Mouse (Mus musculus): ENCODE results near the gene Dnajb8. TPM values are rescaled to one million over a fixed set of nuclear protein-coding genes. Genes with fewer than 3 reads are reported as not detected.

Dnajb8 gene
- total RNA-seq, 1 experiment from 2014 or later: 1.4 TPM

DNA sequence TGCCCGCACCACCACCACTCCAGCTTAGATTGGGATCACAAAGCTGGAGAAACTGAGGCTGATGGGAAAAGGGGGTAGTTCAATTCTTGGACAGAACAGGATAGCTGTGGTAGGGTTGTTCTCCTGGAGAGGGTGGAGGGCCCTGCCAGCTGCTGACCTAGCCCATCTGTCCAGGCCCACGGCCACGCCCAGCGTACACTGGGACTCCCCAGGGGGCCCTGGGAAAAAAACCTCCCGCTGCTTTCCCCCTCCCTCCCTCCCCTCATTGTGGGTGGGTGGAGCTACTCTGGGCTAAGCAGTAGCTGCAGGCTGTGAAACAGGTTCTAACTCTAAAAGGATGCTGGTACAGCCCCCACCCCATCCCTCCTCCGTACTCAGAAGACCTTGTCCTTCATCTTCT lies 6.3 kb upstream of the Dnajb8 start:
- ATAC-seq (replicated peaks; ENCODE audit: insufficient number of reproducible peaks, low FRiP score, low TSS enrichment, poor library complexity, severe bottlenecking): no peak

DNA sequence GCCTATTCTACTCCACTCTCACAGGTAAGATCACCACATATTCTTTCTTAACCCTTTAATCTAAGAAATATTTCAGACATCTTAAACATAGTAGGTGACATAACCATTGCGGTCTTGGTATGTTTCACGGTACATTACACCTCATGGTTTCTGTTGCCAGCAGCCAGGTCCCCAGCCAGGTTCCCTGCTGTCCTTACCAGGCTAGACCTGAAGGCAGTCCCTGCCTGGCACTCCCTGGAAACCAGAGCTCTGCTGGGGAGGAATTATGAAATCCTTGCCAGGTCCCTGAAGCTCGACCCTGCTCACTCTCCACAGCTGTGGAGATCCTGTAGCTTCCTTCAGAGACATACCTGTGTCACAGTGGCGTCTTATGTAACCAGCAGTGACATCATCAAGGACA lies 5.9 kb upstream of the Dnajb8 start:
- no peak for ATAC-seq (replicated peaks; ENCODE audit: insufficient number of reproducible peaks, low FRiP score, low TSS enrichment, poor library complexity, severe bottlenecking)

DNA sequence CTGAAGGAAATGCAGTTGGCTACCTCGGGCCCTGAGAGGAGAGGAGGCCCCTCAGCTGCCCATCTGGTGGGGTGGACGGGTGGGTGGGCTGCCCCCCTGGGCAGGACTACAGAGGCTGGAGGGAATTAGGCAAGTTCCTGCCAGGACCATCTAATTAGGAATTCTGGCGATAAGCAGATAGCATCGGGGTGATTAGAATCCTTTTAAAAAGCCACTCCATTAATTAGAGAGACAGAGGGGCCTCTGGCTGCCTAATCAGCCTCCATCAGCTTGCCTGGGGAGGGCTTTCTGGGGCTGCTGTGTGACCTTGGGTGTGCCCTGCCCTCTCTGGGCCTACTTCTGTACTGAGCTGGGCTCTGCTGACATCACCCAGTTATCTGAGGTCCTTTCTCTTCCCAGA lies 3.0 kb upstream of the Dnajb8 start:
- ATAC-seq (replicated peaks; ENCODE audit: insufficient number of reproducible peaks, low FRiP score, low TSS enrichment, poor library complexity, severe bottlenecking): no peak

DNA sequence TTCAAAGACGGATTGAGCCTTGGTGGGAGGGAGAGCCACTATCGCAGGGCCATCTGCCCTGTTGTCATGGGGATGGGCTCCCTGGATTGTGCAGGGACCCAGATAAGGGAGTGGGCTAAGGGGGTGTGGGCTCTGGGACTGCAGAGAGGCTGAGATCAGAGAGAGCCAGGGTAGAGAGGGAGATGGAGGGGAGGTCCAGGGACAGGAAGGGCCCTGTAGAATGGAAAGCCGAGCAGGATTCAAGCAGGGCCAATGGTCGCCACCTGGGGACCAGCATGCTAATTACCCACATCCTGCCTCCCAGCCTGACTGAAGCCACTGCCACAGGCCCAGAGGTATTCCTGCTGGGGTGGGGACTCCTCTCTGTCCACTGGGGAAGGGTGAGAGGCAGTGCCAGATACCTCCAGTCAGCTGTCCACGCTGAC lies 4.5 kb downstream of the Dnajb8 start:
- no peak for ATAC-seq (replicated peaks; ENCODE audit: insufficient number of reproducible peaks, low FRiP score, low TSS enrichment, poor library complexity, severe bottlenecking)

DNA sequence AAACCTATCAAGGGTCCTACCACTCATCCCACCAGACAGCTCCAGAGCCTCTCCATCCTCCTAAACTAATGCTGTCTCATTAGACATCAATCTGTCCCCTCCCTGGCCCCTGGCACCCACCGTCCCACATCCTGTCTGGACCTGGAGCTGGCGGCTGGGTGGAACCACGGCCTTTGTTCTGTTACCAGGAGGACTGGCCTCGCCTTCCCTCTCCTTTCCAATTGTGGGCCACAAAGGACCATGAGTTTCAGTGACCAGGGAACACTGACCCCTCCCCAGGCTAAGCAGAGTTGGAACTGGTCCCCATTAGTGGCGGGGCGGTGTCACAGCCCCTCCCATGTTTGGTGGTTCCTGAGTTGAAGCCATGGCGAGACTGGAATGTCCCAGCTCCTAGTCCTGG lies 5.5 kb downstream of the Dnajb8 start:
- ATAC-seq (replicated peaks; ENCODE audit: insufficient number of reproducible peaks, low FRiP score, low TSS enrichment, poor library complexity, severe bottlenecking): no peak

DNA sequence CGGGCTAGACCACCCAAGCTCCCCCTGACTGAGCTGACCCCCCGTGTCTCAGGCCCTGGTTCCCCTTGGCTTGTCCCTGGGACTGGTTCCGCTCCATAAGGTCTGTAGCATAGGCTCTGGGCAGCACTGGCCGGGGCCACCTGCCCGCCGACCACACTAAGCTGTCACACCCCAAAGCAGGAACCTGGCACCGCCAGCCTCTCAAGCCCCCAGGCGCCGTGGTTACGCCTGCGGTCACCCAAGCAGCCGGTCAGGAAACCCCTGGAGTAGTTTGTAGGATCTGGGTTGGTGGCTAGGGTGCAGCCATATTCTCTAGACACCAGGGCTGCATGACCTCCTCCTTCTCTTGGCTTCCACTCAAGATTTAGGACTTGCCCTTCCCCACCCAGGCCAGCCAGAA lies 7.2 kb downstream of the Dnajb8 start:
- no peak for ATAC-seq (replicated peaks; ENCODE audit: insufficient number of reproducible peaks, low FRiP score, low TSS enrichment, poor library complexity, severe bottlenecking)

DNA sequence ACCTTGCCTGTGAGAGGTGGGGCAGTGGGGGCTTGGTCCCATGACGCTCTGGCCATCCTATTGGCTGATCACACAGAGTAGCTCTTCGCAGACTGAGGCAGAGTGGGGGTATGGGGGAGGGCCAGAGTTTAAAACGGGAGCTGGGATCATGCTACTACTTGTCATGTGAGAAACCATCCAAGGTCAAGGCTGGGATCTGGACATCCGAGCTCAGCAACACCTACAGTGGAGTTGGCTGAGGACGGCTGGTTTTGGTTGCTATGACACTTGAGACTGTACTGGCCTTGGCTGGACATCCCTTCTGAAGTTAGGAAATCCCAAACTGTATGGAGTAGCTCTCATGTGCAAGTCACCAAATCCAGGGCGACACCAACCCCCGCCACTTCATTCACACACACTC lies 9.8 kb downstream of the Dnajb8 start:
- ATAC-seq (replicated peaks; ENCODE audit: insufficient number of reproducible peaks, low FRiP score, low TSS enrichment, poor library complexity, severe bottlenecking): no peak

DNA sequence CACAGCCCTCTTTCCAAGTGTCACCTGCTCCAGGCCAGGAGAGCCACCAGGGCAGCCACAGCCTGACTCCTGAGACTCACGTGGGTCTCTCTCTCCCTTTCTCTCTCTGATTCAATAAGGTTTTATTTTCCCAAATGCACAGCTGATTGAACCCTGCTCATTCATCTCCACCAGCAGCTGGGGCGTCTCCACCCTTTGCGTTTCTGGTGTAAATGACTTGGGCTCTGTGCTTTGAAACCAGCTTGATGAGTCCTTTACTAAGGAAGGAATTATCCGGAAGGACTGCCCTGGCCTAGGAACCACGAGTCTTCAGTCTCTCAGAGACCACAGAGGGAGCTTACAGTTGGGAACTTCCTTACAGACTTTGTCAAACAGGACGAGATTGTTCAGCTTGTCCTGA lies 10.2 kb downstream of the Dnajb8 start:
- ATAC-seq (replicated peaks; ENCODE audit: insufficient number of reproducible peaks, low FRiP score, low TSS enrichment, poor library complexity, severe bottlenecking): no peak

DNA sequence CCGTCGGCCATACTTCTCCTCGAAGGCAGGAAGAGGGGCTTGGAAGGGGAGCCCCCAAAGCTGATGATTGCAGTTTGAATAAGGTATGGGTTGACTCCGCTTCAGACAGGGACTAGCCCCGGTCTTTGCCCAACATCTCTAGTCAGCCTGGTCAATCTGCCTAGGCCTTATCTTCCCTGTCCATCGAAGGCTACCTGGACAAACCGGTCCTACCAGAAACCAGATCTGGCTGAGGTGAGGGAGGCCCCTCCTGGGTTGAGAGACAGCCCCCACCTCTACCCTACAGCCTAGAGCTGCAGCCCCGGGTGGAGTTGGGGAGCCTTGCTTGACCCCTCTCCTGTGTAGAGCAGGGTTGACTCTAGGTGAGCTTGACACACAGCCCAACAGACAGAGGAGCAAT lies 11.9 kb downstream of the Dnajb8 start:
- ATAC-seq (replicated peaks; ENCODE audit: insufficient number of reproducible peaks, low FRiP score, low TSS enrichment, poor library complexity, severe bottlenecking): no peak

DNA sequence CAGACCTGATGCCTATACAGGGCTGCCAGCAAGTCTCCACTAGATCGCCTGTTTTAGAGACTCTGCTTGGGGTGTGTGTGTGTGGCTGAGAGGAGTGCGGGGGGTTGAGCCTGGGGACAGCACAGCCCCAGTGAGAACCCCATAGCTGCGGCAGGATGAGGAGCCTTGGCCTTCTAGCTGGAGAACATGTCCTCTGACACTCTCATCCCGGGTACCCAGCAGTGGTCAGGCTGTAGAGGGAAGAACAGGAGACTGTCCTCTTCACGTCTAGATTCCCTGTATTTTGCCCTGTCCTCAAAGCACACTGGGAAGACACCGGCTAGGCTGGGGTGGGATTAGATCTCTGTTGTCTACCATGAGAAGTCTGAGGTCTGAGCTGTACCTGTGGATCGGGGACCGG lies 13.4 kb downstream of the Dnajb8 start:
- ATAC-seq (replicated peaks; ENCODE audit: insufficient number of reproducible peaks, low FRiP score, low TSS enrichment, poor library complexity, severe bottlenecking): no peak

DNA sequence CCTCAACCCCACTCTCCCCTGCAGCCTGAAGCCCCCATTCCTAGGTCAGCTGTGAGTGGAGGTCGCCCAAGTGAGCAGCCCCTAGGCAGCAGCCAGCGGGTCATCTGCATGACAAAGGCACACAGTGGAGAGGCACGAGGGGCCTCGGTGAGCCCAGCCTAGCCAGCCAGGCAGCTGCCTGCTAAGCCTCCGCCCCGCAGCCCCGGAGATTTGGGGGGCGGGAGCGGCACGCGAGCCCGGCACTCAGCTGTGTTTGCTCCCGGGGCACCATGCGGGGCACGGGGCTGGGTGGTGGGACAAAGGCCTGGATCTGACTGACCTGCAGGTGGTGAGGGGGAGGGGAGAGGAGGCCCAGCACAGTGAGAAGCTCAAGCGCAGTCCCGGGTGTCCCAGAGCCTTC lies 13.9 kb downstream of the Dnajb8 start:
- ATAC-seq (replicated peaks; ENCODE audit: insufficient number of reproducible peaks, low FRiP score, low TSS enrichment, poor library complexity, severe bottlenecking): no peak

DNA sequence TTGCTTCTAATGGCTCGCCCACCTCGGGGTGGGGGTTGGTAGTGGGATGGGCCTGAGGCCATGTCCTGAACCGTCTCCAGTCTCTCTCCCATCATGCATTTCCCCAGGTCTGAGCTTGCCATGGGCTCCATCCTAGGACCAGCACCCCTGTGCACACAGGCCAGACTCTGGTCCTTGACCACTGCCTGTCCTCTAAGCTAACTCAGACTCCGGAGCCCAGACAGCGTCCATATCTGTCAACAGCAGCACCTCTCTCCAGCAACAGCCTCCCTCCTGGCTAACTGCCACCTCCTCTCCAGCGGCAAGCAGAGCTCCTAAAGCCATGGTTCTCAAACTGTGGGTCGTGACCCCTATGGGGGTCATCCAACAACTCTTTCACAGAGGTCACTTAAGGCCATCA lies 14.4 kb downstream of the Dnajb8 start:
- no peak for ATAC-seq (replicated peaks; ENCODE audit: insufficient number of reproducible peaks, low FRiP score, low TSS enrichment, poor library complexity, severe bottlenecking)

DNA sequence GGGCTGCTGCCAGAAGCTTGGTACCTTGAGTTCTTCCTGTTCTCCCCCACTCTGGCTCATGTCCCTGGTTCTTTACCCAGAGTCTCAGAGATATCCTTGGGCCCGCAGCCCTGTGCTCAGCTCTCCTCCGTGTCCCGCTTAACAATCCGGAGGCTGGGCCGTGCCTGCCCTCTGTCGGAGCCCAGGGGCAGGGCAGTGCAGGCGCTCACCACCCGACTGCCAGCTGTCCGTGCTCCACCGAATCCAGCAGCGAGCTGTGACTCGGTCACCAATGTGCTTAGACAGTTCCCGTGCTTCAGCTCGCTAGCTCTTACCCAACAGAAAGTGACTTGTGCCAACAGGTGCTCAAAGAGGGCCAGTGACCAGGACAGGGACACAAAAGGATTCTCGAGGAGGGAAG lies 20.5 kb downstream of the Dnajb8 start:
- ATAC-seq (replicated peaks; ENCODE audit: insufficient number of reproducible peaks, low FRiP score, low TSS enrichment, poor library complexity, severe bottlenecking): no peak

DNA sequence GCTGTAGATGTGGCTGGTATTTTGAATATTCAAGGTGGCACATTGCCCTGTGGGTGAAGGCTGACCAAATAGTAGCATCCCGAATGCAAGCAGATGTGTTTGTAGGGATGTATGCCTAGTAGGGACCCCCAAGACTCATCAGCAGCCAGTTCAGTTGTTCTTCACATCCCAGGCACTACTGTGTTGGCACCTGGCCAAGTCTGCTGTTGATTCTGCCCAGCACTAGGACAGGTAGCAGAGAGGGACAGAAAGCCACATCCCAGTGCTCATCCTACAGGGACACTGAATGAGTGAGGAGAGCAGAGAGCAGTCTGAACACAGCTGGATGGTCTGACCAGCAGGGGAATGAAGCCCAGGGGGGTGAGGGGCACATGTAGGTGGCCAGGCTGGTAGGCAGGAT lies 27.2 kb downstream of the Dnajb8 start:
- ATAC-seq (replicated peaks; ENCODE audit: insufficient number of reproducible peaks, low FRiP score, low TSS enrichment, poor library complexity, severe bottlenecking): no peak

DNA sequence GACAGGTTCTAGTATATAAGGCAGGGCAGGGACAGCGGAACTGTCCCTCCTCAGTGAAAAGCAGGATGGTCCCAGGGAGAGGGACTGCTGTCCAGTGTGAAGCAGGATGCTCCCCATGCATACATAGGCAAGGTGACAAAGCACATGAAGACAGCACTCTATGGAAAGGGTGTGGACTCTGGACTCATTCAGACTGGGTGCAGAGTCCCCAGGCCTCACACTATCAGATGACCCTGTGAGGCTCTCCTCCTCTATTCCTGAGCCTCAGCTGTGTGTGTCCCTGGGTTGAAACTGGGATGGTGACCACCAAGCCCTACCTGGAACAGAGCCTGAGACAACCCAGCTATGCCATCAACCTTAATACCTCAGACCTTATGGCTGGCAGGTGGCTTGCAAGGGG lies 29.3 kb downstream of the Dnajb8 start:
- ATAC-seq (replicated peaks; ENCODE audit: insufficient number of reproducible peaks, low FRiP score, low TSS enrichment, poor library complexity, severe bottlenecking): no peak

DNA sequence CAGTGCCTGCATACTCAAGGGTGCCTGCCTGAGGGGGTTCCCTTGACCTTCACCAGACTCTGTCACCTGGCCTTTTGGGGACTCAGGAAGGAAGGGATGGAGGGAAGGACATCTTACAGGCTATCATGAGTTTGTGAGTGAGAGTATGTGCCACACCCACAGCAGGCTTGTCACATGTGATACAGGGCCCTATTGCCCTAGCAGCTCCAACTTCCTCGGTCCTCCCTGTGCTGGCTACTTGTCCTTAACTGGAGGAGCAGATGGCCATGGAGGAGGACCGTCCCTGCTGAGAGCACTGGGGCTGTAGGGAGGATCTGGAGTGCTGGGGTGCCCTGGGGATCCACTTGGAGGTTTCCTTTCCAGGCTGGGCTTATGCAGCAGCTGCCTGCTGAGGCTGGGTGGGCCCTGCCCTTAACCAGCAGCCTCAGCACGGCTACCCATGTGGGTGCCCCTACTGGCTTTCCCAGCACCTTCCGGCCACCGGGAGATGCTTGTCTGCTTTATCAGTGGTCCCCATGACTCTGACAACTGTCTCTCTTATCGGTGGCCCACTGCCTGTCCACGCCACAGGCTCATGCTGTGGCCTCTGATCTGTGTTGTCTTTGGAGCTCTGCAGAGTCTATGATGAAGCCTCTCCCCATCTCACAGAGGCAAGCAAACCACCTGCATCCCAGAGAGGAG lies 29.9 kb downstream of the Dnajb8 start:
- peak; percentile 40 for ATAC-seq (replicated peaks; ENCODE audit: insufficient number of reproducible peaks, low FRiP score, low TSS enrichment, poor library complexity, severe bottlenecking)

DNA sequence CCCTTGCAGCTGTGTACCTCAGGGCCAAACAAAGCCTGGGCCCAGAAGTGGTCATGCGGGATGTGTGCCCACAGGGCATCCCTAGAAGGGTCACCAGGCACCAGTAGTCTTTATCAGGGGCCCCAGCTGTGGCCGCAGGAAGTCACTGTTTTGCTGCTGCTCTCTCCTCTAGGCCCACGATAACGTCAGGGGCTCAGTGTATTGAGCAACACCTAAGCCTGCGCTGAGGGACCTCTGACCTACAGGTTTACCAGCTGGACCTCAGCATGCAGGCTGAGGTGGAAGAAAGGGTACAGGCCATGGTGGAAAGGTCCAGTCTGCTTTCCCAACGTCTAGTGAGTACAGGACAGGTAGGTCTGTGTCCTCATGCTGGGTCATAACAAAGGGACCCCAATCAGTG lies 32.0 kb downstream of the Dnajb8 start:
- 0 out of 2 replicates have a peak, but pooled peaks have one; percentile 11 for ATAC-seq (replicated peaks; ENCODE audit: insufficient number of reproducible peaks, low FRiP score, low TSS enrichment, poor library complexity, severe bottlenecking)

DNA sequence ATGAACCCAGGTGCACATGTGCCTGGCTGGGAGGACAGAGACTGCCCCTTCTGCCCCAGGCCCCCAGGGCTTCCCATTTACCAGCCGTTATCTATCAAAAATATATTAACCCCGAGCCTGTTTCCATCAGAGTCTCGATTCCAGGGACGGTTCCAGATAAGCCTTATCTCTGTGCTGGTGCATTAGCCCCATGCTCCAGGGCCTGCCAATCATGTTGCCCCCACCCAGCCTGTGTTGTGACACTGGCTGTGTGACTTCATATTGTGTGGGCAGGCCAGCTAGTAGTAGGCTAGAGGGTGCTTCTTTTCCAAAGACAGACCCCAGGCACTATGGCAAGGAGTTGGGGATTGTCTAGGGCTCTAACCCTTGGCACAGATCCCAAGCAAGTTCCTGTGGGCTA lies 33.4 kb downstream of the Dnajb8 start:
- ATAC-seq (replicated peaks; ENCODE audit: insufficient number of reproducible peaks, low FRiP score, low TSS enrichment, poor library complexity, severe bottlenecking): no peak

DNA sequence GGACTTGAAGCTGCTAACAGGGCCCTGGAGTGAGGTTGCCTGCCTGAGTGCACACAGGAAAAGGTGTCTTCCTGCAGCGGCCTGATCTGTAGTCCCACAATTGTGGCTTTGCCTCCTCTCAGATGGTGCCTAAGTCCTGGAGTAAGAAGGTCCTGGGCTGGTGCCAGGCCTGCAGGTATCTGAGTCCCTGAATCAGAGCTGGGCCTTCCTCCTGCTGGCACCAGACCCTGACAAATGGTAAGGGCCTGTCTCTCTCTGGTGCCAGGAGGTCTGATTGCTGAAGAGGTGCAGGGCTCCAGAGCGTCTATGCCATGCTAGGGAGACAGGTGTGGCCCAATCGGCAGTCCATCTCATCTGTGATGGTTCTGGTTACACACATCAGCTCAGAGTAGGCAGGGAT lies 37.6 kb downstream of the Dnajb8 start:
- no peak for ATAC-seq (replicated peaks; ENCODE audit: insufficient number of reproducible peaks, low FRiP score, low TSS enrichment, poor library complexity, severe bottlenecking)

DNA sequence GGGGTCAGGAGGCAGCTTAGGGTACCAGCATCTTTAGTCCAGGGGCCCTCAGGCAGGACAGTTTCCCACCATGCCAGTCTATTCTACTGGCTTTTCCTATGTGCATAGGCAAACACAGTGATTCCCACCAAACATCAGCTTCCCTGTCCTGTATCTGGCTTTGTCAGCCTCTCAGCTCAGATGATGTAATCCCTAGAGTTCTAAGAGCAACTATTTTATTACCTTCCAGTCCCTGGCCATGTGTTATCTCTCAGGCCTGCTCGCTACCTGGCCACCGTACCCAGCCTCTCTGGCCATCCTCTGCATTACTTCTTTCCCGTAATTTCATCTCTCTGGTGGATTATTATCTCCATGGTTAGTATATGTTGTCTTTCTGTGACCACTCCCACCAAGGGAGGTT lies 38.6 kb downstream of the Dnajb8 start:
- ATAC-seq (replicated peaks; ENCODE audit: insufficient number of reproducible peaks, low FRiP score, low TSS enrichment, poor library complexity, severe bottlenecking): no peak

DNA sequence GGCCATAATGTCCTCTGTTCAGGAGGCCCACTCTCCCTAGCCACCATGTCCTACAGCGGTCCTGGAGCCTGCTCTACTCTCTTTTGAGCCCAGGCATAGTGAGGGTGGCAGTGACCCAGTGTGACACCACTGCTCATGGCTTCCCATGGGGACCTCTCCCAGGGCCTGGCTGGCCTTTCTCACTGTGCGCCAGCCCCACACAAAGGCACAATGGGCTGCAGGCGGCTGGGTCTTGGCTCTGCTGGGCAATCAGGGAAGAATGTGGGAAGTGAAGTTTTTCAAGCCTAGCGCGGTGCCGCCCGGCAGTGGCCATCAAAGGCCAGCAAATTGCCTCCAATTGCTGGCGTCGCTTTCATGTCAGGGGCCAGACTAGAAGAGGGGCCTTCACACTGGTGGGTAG lies 40.1 kb downstream of the Dnajb8 start:
- ATAC-seq (replicated peaks; ENCODE audit: insufficient number of reproducible peaks, low FRiP score, low TSS enrichment, poor library complexity, severe bottlenecking): no peak
